Mouse (Mus musculus) adipose tissue, adult 10 weeks (tissue): ENCODE data around the gene Acacb. TPM values are rescaled to one million over a fixed set of nuclear protein-coding genes. Genes with fewer than 3 reads are reported as not detected.

Source experiments
- polyA plus RNA-seq: library from polyadenylated mRNA; stranded (reverse); fragments of 350-450 nt; fragmentation: Illumina TruSeq; extraction: RNeasy Lipid Tissue Mini Kit (QIAGEN cat#74804); gene quantifications from one replicate; pipeline ENCODE4 v1.2.3, GENCODE M21; 2014; ENCODE audit warnings: low read depth, low replicate concordance

The Acacb gene
- 20.3 TPM for polyA plus RNA-seq

GRCm38 (mm10) chr5:114146028-114146888 is at the start of gene Acacb:
Gene Acacb (plus strand): TSS chr5:114146535.

GRCm38 (mm10) chr5:114127374-114128349 is 18.7 kb upstream of the Acacb start, which contains the start of gene Alkbh2:
Gene Alkbh2 (minus strand): TSS chr5:114128218.

GRCm38 (mm10) chr5:114130211-114130605 is 16.1 kb upstream of the Acacb start, which contains the start of gene Ung:
Gene Ung (plus strand): TSS chr5:114130386.

GRCm38 (mm10) chr5:114273693-114274402 is 127.5 kb downstream of the Acacb start, which contains the start of gene Foxn4:
Gene Foxn4 (minus strand): TSS chr5:114273807.

GRCm38 (mm10) chr5:114288874-114289273 is 142.5 kb downstream of the Acacb start, which contains the start of gene Myo1h:
Gene Myo1h (plus strand): TSS chr5:114289166.

Other genes with a start within 250 kb of the Acacb start
- 31.4 TPM for gene Coro1c, start 237.8 kb upstream of the Acacb start, polyA plus RNA-seq
- gene Ssh1, start 152.6 kb upstream of the Acacb start, polyA plus RNA-seq, result 7.9 TPM
- gene Dao, start 142.8 kb upstream of the Acacb start, polyA plus RNA-seq, result 24.5 TPM
- gene Usp30, start 81.1 kb upstream of the Acacb start, polyA plus RNA-seq, result 20.0 TPM
- gene Svop, start 55.0 kb upstream of the Acacb start, polyA plus RNA-seq, result 0.61 TPM
- gene Alkbh2, start 18.3 kb upstream of the Acacb start, polyA plus RNA-seq, result 9.8 TPM
- gene Ung, start 16.1 kb upstream of the Acacb start, polyA plus RNA-seq, result 5.4 TPM
- not detected for gene Foxn4, start 127.3 kb downstream of the Acacb start, polyA plus RNA-seq
- gene Myo1h, start 142.6 kb downstream of the Acacb start, polyA plus RNA-seq, result 0.31 TPM
- gene Kctd10, start 234.0 kb downstream of the Acacb start, polyA plus RNA-seq, result 51.2 TPM
- gene Ube3b, start 234.1 kb downstream of the Acacb start, polyA plus RNA-seq, result 40.9 TPM